Mouse (Mus musculus): ENCODE measurements at regions not wholly inside any gene's neighbourhood (a gene's known extent, or its start where the extent isn't known, plus 50 kb on each side); places are given as distances from the start of the nearest gene placed in this dataset.

DNA sequence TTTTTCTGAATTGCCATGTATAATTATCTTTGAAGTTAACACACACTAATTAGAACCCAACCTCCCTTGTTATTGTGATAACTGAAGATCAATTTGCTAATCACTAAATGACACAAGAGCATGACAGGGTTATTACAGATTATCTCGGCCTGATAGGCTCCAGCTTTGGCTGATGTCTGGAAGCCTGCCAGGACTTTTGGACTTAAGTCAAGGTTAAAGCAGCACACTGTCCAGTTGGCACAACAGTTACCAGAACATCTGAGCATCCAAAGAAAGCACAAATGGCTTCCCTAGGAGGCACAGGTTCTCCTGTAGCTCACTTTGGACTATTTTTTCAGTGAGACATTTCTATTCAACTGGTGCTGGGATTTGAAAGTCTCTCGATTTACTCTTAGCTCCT, 475.0 kb upstream of the A730009L09Rik start:
- 60% methylated on average over 2 of the region's 2 CpGs for WGBS
- Histone ChIP-seq H3K4me3 (no peak overlapping the region), H3K4me2 (no peak overlapping the region)

DNA sequence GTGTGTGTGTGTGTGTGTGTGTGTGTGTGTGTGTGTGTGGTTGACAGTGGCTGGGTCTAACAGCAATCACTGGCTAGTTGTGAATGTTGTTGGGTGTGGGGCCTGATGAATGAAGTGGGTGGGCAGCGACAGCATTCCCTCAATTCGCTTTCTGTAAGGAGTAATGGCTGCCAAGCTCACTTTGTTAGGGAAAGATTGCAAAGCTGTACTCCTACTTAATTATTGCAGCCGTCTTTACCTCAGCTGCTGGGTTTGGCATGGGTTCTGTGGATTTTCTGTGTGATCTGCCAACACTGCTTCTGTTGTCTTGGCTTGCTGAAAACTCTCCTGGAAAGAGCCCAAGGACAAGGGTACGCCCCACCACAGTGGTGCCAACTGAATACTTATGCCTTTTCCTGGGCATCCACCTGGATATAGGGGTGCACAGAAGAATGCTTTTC, 472.9 kb upstream of the A730009L09Rik start:
- H3K4me2 ChIP-seq: no peak overlapping the region

More for the DNA sequence above, 475.0 kb upstream of the A730009L09Rik start:
- H3K9me3 ChIP-seq (replicated peaks): no peaks in the 10 kb centered on the region
- H3K4me1 ChIP-seq: peaks cover 8% of the 10 kb centered on the region; the same call in 1 of the 2 replicates
- H3K36me3 ChIP-seq (ENCODE audit: poor library complexity, severe bottlenecking): no peaks in the 10 kb centered on the region
- H3K27ac ChIP-seq: no peak overlapping the region
- no peaks in the 10 kb centered on the region for H3K27me3 ChIP-seq
- H3K9ac ChIP-seq: no peak overlapping the region
- ATAC-seq: no peak

DNA sequence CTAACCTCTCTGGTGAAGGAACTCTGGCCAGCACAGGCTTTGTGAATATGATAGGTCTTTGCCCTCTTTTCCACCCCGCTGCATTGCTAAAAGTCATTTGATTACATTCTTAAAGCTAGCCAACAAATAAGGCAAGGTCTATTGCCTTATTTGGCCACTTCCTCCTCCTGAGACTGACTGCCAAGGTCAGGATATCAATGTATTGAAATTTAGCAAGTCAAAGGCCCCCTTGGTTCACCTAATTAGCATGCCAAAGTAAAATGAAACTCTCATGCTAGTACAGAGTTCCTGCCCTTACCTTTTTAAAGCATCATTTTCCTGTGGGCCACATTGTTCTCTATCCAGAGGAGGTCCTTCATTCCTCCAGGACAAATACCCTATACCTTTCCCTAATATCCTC, 469.6 kb upstream of the A730009L09Rik start:
- Histone ChIP-seq H3K9me3 (replicated peaks) (no peaks in the 10 kb centered on the region), H3K36me3 (ENCODE audit: poor library complexity, severe bottlenecking) (no peaks in the 10 kb centered on the region), H3K9ac (no peak overlapping the region), H3K27ac (no peak overlapping the region), H3K4me1 (peaks cover 8% of the 10 kb centered on the region; the same call in 1 of the 2 replicates), H3K4me2 (no peak overlapping the region), H3K4me3 (no peak overlapping the region), H3K27me3 (no peaks in the 10 kb centered on the region)
- WGBS: 78% methylated on average over 1 of the region's 1 CpGs
- no peak for ATAC-seq

More for the DNA sequence above, 472.9 kb upstream of the A730009L09Rik start:
- Histone ChIP-seq H3K36me3 (ENCODE audit: poor library complexity, severe bottlenecking) (no peaks in the 10 kb centered on the region), H3K9ac (no peak overlapping the region), H3K27me3 (no peaks in the 10 kb centered on the region), H3K4me1 (peaks cover 8% of the 10 kb centered on the region; the same call in 1 of the 2 replicates), H3K4me3 (no peak overlapping the region), H3K27ac (no peak overlapping the region), H3K9me3 (replicated peaks) (no peaks in the 10 kb centered on the region)
- whole genome bisulfite sequencing: 51% methylated on average over 4 of the region's 4 CpGs
- ATAC-seq: peak; percentile 96
